Mouse (Mus musculus) subcutaneous adipose tissue, adult 2 months (tissue): Measurements from ENCODE around the gene Traf5. TPM values are rescaled to one million over a fixed set of nuclear protein-coding genes. Genes with fewer than 3 reads are reported as not detected.

Source experiments
- polyA plus RNA-seq: library from polyadenylated mRNA; depleted of rRNA; stranded (reverse); fragments of >200 nt; gene quantifications from 2 replicates; pipeline ENCODE4 v1.2.3, GENCODE M21; 2012; ENCODE audit warnings: low replicate concordance; rRNA removed

Gene Traf5
- polyA plus RNA-seq: 14.5 and 26.9 TPM in 2 replicates

GRCm38 (mm10) chr1:192091806-192092772 lies at the start of gene Traf5:
Gene Traf5, minus strand, starts transcription at chr1:192092559.

DNA sequence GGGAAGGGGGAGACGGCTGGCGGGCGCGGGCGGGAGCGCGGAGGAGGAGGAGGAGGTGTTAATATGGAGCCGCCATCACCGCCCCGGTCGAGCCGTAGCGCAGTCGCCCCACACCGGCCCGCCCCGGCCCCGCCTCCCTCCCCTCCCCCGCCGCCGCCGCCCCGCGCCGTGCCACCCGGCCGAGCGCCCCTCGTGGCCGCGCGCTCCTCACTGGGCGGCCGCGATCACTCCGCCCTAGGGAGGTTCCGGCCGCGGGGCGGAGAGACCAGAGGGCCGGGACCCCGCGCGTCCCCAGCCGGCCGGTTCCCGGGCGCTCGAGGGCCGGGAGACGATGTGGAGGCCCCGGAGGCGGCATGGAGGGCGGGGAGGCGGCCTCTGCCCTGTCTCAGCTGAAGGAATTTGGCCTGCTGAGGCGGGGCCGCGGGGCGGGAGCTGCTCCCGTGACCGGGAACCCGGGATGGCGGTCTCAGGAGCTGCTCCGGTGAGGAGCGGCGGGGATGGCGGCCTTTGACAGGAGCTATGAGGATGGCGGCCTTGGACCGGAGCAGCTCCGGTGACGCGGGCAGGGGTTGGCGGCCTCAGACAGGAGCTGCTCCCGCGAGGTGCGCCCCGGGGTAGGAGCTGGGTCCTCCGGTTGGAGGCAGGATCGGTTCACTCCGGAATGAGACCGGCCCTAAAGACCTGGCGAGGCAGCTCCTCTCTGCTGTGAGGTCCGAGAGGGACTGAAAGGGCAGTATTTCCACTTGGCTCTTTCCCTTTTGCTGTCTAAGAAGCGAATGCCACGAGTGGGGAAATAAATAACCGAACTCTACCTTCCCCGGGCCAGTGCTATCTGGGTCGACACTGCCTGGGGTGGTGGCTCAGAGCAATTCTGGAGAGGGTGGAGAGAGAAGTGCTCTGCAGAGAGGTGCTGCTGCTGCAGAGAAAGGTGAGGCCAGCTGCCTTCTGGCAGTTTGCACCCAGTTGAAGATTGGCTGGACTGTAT lies 45.9 kb upstream of the Traf5 start, which contains the start of gene Rcor3:
Gene Rcor3, minus strand, starts transcription at position 137 of the 985 bp plus-strand sequence.

DNA sequence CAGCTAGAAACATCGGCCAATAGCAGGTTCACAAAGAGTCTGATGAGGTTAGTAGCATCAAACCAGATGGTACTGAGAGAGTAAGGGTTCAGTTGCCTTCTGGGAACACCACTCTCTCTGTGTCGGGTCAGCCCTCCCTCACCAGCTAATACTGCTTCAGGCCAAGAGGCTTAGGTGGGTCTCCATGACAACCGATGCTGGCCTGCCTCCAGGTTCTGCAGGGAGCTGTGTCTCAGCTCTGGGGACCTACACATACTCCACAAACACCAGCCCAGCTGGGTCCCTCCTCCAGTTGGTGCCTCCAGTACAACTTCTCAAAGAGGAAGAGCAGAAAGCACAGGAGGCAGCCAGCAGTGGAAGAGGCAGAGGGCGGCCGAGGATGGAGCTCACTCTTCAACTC lies 115.2 kb downstream of the Traf5 start, which contains the start of gene Rd3:
Gene Rd3, plus strand, starts transcription at position 184 of the 400 bp plus-strand sequence.

Other genes with a start within 250 kb of the Traf5 start
- gene Slc30a1, start 185.8 kb downstream of the Traf5 start, polyA plus RNA-seq: 8.1 and 13.8 TPM in 2 replicates
- gene Rd3, start 115.2 kb downstream of the Traf5 start, polyA plus RNA-seq: 0.18 and 0.34 TPM in 2 replicates
- gene Rcor3, start 45.5 kb upstream of the Traf5 start, polyA plus RNA-seq: 31.1 and 45.8 TPM in 2 replicates
- 0.06 and 0.12 TPM in 2 replicates for gene Kcnh1, start 98.2 kb upstream of the Traf5 start, polyA plus RNA-seq